Mouse (Mus musculus) spleen, adult 2 months (tissue): ENCODE results near the gene Slc25a11. TPM values are rescaled to one million over a fixed set of nuclear protein-coding genes. Genes with fewer than 3 reads are reported as not detected.
A peak's percentile ranks its signal among the peaks of the same experiment; 100 is the strongest.

ENCODE experiments used
- DNase-seq, 2 experiments: peaks; one replicate each; pipeline versions ENCODE4 v3.0.0 to v3.0.0-alpha.2; 2012 to 2021; ENCODE audit warnings: low spot score in 2 of 2, low read depth in 1 of 2
- H3K27ac ChIP-seq: fragments of 200-500 bp; 2 replicates; pipeline ENCODE4 v1.5.1; 2012; ENCODE audit warnings: low read length, inconsistent platforms; ENCODE audit not compliant: insufficient read depth
- H3K27me3 ChIP-seq: fragments of 200-500 bp; 2 replicates; pipeline ENCODE4 v1.6.1; 2012; ENCODE audit warnings: mild to moderate bottlenecking, moderate library complexity, low read length, inconsistent platforms; ENCODE audit not compliant: control insufficient read depth, insufficient read depth
- H3K36me3 ChIP-seq: fragments of 200-500 bp; 2 replicates; pipeline ENCODE4 v1.6.1; 2012; ENCODE audit warnings: mild to moderate bottlenecking, low read length, inconsistent platforms; ENCODE audit not compliant: control insufficient read depth, insufficient read depth
- H3K4me1 ChIP-seq: fragments of 200-500 bp; 2 replicates; pipeline ENCODE4 v1.6.1; 2011; ENCODE audit warnings: inconsistent platforms; ENCODE audit not compliant: control insufficient read depth, insufficient read depth, insufficient read length
- H3K4me3 ChIP-seq: fragments of 200-500 bp; 2 replicates; pipeline ENCODE4 v1.5.1; 2011; ENCODE audit warnings: mild to moderate bottlenecking, inconsistent platforms; ENCODE audit not compliant: insufficient read depth, insufficient read length; ENCODE audit errors: extremely low read depth
- CTCF ChIP-seq: fragments of 200-500 bp; IDR thresholded peaks from 2 replicates; pipeline ENCODE4 v1.5.1; 2011; ENCODE audit warnings: mild to moderate bottlenecking, inconsistent platforms; ENCODE audit not compliant: insufficient read depth, insufficient read length, insufficient replicate concordance; ENCODE audit errors: extremely low read depth
- POLR2A ChIP-seq: fragments of 200-500 bp; IDR thresholded peaks from 2 replicates; pipeline ENCODE4 v1.6.1; 2011; ENCODE audit warnings: low read depth, low read length, inconsistent platforms
- WGBS: fragments of 180-500 bp; shearing (Covaris S2); methylation state at CpG from one replicate; pipeline ENCODE4 v1.1.7; 2018; 5-methylcytosine and 5-hydroxymethylcytosine counted together
- polyA plus RNA-seq: library from polyadenylated mRNA; depleted of rRNA; stranded (reverse); fragments of >200 nt; gene quantifications from 2 replicates; pipeline ENCODE4 v1.2.3, GENCODE M21; 2012

The Slc25a11 gene
- polyA plus RNA-seq, 1 experiment, result 73.0 TPM

DNA sequence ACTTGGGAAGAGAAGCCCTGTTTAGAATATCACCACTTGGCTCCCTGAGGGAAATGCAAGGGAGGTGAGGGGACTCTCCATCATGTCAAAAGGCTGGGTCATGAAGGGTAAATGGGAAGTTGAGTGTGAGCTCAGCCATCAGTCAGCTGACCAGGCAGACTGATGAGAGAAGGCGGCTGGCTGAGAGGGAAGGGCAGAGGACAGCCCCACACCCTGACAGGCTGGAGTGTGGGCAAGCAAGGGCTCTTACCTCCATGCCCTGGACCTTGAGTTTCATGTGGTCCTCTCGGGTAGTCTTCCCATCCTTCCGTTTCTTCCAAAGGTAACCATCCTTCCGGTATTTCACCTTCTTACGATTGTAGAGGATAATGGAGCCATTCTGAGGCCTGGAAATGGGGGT is 36.4 kb upstream of the Slc25a11 start:
- WGBS, result 88% methylated on average over 5 of the region's 5 CpGs
- Histone ChIP-seq H3K27me3 (no peaks in the 10 kb centered on the region), H3K4me1 (peaks cover 10% of the 10 kb centered on the region; the same call in 1 of the 2 replicates), H3K4me3 (no peak overlapping the region), H3K36me3 (peaks cover 16% of the 10 kb centered on the region), H3K27ac (no peak overlapping the region)
- TF ChIP-seq CTCF (no peak), POLR2A (no peak)
- DNase-seq, result no peak

DNA sequence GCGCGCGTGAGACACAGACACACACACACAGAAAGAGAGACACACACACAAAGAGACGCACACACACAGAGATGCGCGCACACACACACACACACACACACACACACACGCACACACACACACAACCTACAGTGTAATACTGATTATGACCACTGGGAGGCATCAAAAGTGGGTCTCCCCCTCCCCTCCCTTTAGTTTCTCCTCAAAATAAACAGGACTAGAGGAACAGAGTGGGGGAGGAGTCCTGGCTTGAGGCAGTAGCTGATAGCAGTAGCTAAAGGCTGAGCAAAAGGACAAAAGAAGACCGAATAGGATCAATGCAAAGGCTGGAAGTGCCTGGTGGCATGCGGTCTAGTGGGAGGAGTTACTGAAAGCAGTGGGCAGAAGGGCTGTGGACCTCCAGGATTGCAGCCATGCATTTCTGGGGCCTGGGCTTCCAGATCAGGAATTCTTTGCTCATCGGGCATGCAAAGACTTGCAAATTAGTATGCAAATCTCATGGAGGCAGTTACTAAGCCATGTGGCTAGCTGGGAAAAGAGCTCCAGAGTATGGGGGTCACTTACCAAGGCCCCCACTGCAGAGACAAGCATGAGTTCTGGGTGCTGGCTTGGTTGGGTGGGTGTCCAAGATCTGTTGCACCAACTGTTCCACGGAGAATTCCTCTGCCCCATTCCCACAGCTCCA is 34.8 kb upstream of the Slc25a11 start:
- Histone ChIP-seq H3K27me3 (no peaks in the 10 kb centered on the region), H3K4me1 (peaks cover 8% of the 10 kb centered on the region; the same call in 1 of the 2 replicates), H3K4me3 (no peak overlapping the region), H3K27ac (no peak overlapping the region), H3K36me3 (peaks cover 16% of the 10 kb centered on the region)
- DNase-seq, result no peak
- TF ChIP-seq POLR2A (no peak), CTCF (peak; percentile 7; the same call in 1 of the 2 replicates)
- 83% methylated on average over 11 of the region's 11 CpGs for WGBS

GRCm38 (mm10) chr11:70681170-70681569 is 33.9 kb upstream of the Slc25a11 start:
- Histone ChIP-seq H3K27ac (no peak overlapping the region), H3K4me1 (peaks cover 4% of the 10 kb centered on the region; the same call in 1 of the 2 replicates), H3K36me3 (peaks cover 18% of the 10 kb centered on the region), H3K4me3 (no peak overlapping the region), H3K27me3 (no peaks in the 10 kb centered on the region)
- 90% methylated on average over 12 of the region's 12 CpGs for WGBS
- no peak for DNase-seq
- no peak for TF ChIP-seq CTCF
- TF ChIP-seq POLR2A, result no peak

DNA sequence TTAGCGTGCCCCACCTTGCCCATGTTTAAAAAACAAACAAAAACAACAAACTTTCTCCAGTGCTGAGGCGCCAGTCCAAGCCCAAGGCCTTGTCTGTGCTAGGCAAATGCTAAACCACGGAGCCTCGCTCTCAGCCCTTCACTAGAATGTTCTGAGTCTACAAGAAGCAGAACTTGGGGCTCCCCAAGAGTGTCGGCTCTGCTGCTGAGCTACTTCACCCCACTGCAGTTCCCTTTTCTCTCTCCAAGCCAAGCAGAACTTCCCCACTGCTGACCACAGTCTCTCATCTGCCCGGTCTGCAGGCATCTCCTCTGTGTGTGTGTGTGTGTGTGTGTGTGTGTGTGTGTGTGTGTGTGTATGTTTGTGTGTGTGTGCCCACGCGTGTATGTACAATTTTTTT is 32.6 kb upstream of the Slc25a11 start:
- TF ChIP-seq CTCF, result no peak
- no peak for TF ChIP-seq POLR2A
- no peaks in the 10 kb centered on the region for H3K27me3 ChIP-seq
- peak overlapping the region; percentile 80 for H3K27ac ChIP-seq
- peak; percentile 60 to 66 for DNase-seq
- 25% methylated on average over 8 of the region's 8 CpGs for WGBS
- H3K4me1 ChIP-seq, result peaks cover 4% of the 10 kb centered on the region; the same call in 1 of the 2 replicates
- peaks cover 25% of the 10 kb centered on the region for H3K36me3 ChIP-seq
- H3K4me3 ChIP-seq, result no peak overlapping the region

GRCm38 (mm10) chr11:70679361-70679760 is 32.1 kb upstream of the Slc25a11 start:
- H3K4me3 ChIP-seq, result no peak overlapping the region
- H3K36me3 ChIP-seq, result peaks cover 29% of the 10 kb centered on the region
- peak overlapping the region; percentile 56 for H3K27ac ChIP-seq
- no peaks in the 10 kb centered on the region for H3K27me3 ChIP-seq
- TF ChIP-seq POLR2A, result no peak
- no peak for TF ChIP-seq CTCF
- WGBS, result 94% methylated on average over 8 of the region's 8 CpGs
- H3K4me1 ChIP-seq, result peaks cover 4% of the 10 kb centered on the region; the same call in 1 of the 2 replicates
- DNase-seq, result no peak

- H3K36me3 ChIP-seq, result peaks cover 25% of the 10 kb centered on the region
- no peak overlapping the region for H3K4me3 ChIP-seq
- TF ChIP-seq POLR2A (no peak), CTCF (no peak)
- DNase-seq, result no peak
- WGBS, result 94% methylated on average over 2 of the region's 2 CpGs
- no peaks in the 10 kb centered on the region for H3K27me3 ChIP-seq
- H3K27ac ChIP-seq, result no peak overlapping the region
- peaks cover 4% of the 10 kb centered on the region; the same call in 1 of the 2 replicates for H3K4me1 ChIP-seq
Observed at GRCm38 (mm10) chr11:70678576-70678975, 31.3 kb upstream of the Slc25a11 start.

GRCm38 (mm10) chr11:70678092-70678491 is 30.8 kb upstream of the Slc25a11 start:
- 88% methylated on average over 9 of the region's 9 CpGs for WGBS
- Histone ChIP-seq H3K4me3 (no peak overlapping the region), H3K36me3 (peaks cover 25% of the 10 kb centered on the region), H3K27ac (no peak overlapping the region), H3K4me1 (peaks cover 4% of the 10 kb centered on the region; the same call in 1 of the 2 replicates), H3K27me3 (no peaks in the 10 kb centered on the region)
- no peak for TF ChIP-seq CTCF
- TF ChIP-seq POLR2A, result no peak
- no peak for DNase-seq

GRCm38 (mm10) chr11:70674501-70674900 is 27.2 kb upstream of the Slc25a11 start:
- H3K36me3 ChIP-seq, result peaks cover 18% of the 10 kb centered on the region

More at GRCm38 (mm10) chr11:70674501-70674900, 27.2 kb upstream of the Slc25a11 start:
- no peak for TF ChIP-seq POLR2A
- no peak for TF ChIP-seq CTCF
- peaks cover 8% of the 10 kb centered on the region; the same call in 1 of the 2 replicates for H3K4me1 ChIP-seq
- no peaks in the 10 kb centered on the region for H3K27me3 ChIP-seq
- WGBS, result 50% methylated on average over 11 of the region's 11 CpGs
- no peak overlapping the region for H3K27ac ChIP-seq
- no peak for DNase-seq
- no peak overlapping the region for H3K4me3 ChIP-seq
